Mouse (Mus musculus) CH12F3 (cell line): ENCODE data around the gene Ndufv1.
"Not testable (repeated sequence)": the region's sequence is repeated elsewhere in the genome, so short reads cannot be mapped to it uniquely, and the experiment has no call there.

Experiments used
- in situ Hi-C: fragments of 300-500 bp; cut with MboI; formaldehyde crosslinking; loops from 2 replicates; pipeline ENCODE4 v1.14.3; 2020; ENCODE audit warnings: low sequenced_read_pairs

Gene Ndufv1

GRCm38 (mm10) chr19:4044109-4044508 is 31.5 kb upstream of the Ndufv1 start:
- in situ Hi-C loops, result not testable (repeated sequence)

- in situ Hi-C loops, result no loop called here
Observed at GRCm38 (mm10) chr19:4042124-4042523, 29.5 kb upstream of the Ndufv1 start.

- in situ Hi-C loops, result not testable (repeated sequence)
Observed at GRCm38 (mm10) chr19:4041500-4041899, 28.9 kb upstream of the Ndufv1 start.

GRCm38 (mm10) chr19:4040941-4041340 is 28.3 kb upstream of the Ndufv1 start:
- in situ Hi-C loops, result not testable (repeated sequence)

GRCm38 (mm10) chr19:4037788-4038232 is 25.2 kb upstream of the Ndufv1 start, which contains the start of gene Gstp1:
Gene Gstp1, minus strand, starts transcription at chr19:4037985.
- in situ Hi-C loops, result no loop called here

- in situ Hi-C loops, result not testable (repeated sequence)
Observed at GRCm38 (mm10) chr19:4037154-4037787, 24.7 kb upstream of the Ndufv1 start.

GRCm38 (mm10) chr19:4036327-4037045 is 23.9 kb upstream of the Ndufv1 start:
- in situ Hi-C loops, result no loop called here

- in situ Hi-C loops, result no loop called here
Observed at GRCm38 (mm10) chr19:4033742-4034141, 21.1 kb upstream of the Ndufv1 start.

GRCm38 (mm10) chr19:4033298-4033697 is 20.7 kb upstream of the Ndufv1 start:
- in situ Hi-C loops, result no loop called here

GRCm38 (mm10) chr19:4032668-4033067 is 20.1 kb upstream of the Ndufv1 start:
- in situ Hi-C loops, result no loop called here

GRCm38 (mm10) chr19:4027576-4027975 is 15.0 kb upstream of the Ndufv1 start:
- in situ Hi-C loops, result no loop called here

- in situ Hi-C loops, result no loop called here
Observed at GRCm38 (mm10) chr19:4023185-4023584, 10.6 kb upstream of the Ndufv1 start.

GRCm38 (mm10) chr19:4018743-4019583 is 6.4 kb upstream of the Ndufv1 start:
- in situ Hi-C loops, result no loop called here

GRCm38 (mm10) chr19:4017921-4018587 is 5.4 kb upstream of the Ndufv1 start:
- in situ Hi-C loops, result no loop called here

GRCm38 (mm10) chr19:4015635-4016034 is 3.0 kb upstream of the Ndufv1 start:
- in situ Hi-C loops, result no loop called here

- in situ Hi-C loops, result no loop called here
Observed at GRCm38 (mm10) chr19:4014802-4015201, 2.2 kb upstream of the Ndufv1 start.

GRCm38 (mm10) chr19:4013066-4013465 is 460 bp upstream of the Ndufv1 start:
- in situ Hi-C loops, result no loop called here

GRCm38 (mm10) chr19:4011086-4011485 is 1.5 kb downstream of the Ndufv1 start:
- in situ Hi-C loops, result no loop called here

- in situ Hi-C loops, result no loop called here
Observed at GRCm38 (mm10) chr19:4005971-4006370, 6.6 kb downstream of the Ndufv1 start.

GRCm38 (mm10) chr19:4005091-4005490 is 7.5 kb downstream of the Ndufv1 start:
- in situ Hi-C loops, result no loop called here

- in situ Hi-C loops, result no loop called here
Observed at GRCm38 (mm10) chr19:4004331-4004730, 8.3 kb downstream of the Ndufv1 start.
